Mouse (Mus musculus) lung, postnatal 36 days (tissue): Measurements from ENCODE around the gene Pfdn5.

Experiments used
- DNase-seq: peaks from one replicate; pipeline ENCODE4 v3.0.0; 2022; ENCODE audit warnings: mixed read lengths

Pfdn5 gene

DNA sequence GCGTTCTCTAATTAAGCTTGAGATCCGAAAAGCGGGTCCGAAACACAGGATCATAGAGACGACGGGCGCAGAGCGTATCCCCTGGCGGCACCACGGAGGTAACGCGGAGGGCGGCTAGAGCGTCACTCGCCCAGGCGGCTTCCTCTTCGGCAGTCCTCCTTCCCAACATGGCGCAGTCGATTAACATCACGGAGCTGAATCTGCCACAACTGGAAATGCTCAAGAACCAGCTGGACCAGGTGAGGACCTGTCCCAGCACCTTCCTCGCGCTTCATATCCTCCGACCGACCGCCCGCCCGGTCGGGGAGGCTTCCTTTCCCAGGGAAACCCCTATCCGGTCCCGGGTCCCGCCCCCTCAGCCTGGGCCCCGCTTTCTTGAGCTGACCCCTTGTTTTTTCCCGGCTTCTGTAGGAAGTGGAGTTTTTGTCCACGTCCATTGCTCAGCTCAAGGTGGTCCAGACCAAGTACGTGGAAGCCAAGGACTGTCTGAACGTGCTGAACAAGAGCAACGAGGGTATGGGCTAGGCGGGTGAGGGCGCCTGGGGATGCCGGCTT, at the start of gene Pfdn5:
TSS of gene Pfdn5 (plus strand) at position 95 of the 555 bp plus-strand sequence.
- DNase-seq = peak; percentile 91

DNA sequence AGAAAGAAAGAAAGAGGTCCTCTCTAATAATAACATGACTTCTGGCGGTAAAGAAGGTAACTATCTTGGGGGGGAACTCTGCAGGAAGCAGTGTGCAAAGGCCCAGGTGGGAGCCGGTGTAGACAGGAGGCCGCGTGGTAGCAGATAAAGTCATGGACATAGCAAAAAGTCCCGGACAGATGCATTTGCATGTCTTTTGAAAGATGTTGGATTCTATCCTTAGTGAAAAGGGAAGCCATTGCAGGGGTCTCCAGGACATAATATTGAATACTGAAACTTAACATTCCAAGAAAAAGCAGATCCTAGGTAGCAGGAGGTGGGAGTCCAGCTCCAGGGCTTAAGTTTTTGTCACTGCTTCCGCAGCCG, 47.2 kb upstream of the Pfdn5 start:
- DNase-seq = no peak

DNA sequence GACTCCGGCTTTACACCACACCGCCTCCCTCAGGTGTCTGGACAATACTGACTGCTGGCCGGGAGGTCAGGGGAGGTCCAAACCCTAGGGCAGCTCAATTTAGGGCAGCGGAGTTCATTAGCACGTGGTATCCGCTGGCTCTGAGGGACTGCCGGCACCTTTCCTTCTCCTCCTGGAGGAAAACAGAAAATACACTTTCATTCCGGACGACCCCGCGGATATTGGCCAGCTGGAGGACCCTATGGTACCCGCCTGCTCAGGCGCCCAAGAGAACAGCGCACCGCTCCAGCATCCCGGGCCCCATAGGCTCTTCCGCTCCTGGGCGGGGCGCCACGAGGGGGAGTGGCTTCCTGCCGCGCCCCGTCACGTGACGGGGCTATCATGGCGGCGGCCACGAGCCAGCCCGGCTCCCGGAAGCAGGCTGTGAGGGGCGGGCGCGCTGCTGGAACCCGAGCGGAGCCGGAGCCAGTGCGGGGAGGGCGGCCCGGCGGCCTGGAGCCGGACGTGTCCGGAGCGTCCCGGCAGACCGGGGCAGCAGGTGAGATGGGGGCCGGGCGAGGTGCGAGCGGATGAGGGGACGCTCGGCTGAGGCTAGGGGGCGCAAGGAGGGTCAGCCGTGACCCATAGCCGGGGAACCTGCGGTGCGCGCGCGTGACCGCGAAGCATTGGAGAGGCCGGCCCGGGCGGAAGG, 46.7 kb upstream of the Pfdn5 start, which contains the start of gene Mfsd5:
TSS of gene Mfsd5 (plus strand) at position 363 of the 691 bp plus-strand sequence.
- peak; percentile 89 for DNase-seq

DNA sequence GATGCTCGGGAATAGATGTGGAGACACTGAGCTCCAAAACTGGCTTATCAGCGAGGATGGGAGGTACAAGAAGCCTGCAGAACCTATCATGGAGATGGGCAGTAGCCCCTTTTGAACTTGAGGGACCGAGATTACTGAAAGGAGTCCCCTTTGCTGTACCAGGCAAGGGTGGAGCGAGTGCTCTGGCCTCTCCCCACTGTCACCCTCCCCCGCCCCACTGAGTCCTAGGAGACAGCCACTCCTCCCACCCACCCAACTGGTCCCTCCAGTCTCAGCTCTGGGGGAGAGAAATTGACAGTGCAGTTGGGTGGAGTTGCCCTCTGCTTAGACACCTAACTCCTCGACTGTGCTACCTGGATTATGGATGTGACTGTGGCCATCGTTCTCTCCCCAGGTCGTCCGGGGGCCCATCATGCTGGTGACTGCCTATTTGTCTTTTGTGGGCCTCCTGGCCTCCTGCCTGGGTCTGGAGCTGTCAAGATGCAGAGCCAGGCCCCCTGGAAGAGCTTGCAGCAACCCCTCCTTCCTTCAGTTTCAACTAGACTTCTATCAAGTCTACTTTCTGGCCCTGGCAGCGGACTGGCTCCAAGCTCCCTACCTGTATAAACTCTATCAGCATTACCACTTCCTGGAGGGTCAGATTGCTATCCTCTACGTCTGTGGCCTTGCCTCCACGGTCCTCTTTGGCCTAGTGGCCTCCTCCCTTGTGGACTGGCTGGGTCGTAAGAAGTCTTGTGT, 46.0 kb upstream of the Pfdn5 start:
- no peak for DNase-seq

DNA sequence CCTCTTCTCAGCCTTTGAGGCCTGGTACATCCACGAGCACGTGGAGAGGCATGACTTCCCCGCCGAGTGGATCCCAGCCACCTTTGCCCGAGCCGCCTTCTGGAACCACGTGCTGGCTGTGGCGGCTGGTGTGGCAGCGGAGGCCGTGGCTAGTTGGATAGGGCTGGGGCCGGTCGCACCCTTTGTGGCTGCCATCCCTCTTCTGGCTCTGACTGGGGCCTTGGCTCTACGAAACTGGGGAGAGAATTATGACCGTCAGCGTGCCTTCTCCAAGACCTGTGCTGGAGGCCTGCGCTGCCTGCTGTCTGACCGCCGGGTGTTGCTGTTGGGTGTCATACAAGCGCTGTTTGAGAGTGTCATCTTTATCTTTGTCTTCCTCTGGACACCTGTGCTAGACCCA, 45.3 kb upstream of the Pfdn5 start:
- no peak for DNase-seq

DNA sequence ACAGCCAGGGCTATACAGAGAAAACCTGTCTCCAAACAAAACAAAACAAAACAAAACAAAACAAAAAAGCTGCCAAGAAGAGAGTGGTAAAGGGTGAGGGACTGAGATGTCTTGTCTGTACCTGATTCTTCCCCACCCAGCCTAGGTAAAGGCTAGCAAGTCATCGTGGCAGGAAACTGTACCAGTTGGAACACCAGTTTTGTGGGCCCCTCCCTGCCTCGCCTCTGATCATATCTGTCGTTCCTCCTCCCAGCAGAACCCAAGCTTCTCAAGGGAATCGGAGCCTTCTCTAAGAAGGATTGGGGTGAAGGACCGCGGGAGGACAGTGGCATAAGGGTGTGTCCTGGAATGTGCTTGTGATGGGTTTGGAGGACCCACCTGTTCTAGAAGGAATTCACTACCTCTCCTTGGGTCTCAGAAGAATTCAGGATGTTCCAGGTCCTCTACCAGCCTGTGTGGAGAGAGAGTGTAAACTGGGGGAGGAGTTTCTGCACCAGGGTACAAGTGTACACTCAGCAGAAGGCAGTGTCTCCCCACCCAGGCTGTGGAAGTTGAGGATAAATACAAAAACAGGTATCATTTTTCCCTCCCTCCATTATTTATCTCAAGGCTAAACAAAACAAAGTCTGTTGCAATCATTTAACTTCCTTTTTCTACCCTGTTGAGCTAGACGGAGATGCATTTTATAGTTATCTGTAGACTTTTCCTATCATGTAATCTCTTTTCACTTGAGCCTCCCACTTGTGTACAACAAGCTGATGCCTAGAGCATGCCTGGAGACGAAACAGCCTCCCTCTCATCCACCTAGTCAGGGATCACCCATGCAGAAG, 43.2 kb upstream of the Pfdn5 start:
- no peak for DNase-seq

DNA sequence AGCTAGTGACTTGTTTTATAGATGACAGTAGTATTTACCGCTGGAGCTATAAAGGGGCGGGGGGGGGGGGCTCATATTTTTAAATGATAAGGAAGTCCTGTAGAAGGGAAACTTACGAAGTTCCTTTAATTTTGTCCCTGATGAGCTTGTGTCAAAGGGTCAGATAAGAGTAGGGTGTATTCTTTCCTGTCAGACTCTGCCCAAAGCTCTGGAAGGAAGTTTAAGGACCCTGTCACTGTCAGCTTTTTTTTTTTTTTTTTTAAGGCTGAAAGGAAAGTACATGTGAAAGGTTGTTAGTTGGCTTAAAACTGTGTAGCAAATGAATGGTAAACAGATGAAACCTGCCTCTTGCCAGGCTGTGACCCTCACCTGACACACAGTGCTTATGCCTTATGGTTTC, 42.3 kb upstream of the Pfdn5 start:
- DNase-seq = no peak

DNA sequence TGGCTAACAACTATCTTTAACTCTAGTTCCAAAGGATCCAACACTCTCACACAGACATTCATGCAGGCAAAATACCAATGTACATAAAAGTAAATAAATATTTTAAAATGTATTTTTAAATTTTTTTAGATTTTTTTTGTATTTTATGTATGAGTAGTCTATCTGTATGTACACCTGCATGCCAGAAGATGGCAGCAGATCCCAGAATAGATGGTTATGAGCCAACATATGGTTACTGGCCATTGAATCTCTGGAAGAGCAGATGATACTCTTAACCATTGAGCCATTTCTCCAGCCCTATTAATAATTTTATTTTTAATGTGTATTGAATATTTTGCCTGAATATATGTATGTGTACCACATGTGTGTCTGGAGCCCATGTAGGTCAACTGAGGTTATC, 38.5 kb upstream of the Pfdn5 start:
- peak; percentile 73 for DNase-seq

DNA sequence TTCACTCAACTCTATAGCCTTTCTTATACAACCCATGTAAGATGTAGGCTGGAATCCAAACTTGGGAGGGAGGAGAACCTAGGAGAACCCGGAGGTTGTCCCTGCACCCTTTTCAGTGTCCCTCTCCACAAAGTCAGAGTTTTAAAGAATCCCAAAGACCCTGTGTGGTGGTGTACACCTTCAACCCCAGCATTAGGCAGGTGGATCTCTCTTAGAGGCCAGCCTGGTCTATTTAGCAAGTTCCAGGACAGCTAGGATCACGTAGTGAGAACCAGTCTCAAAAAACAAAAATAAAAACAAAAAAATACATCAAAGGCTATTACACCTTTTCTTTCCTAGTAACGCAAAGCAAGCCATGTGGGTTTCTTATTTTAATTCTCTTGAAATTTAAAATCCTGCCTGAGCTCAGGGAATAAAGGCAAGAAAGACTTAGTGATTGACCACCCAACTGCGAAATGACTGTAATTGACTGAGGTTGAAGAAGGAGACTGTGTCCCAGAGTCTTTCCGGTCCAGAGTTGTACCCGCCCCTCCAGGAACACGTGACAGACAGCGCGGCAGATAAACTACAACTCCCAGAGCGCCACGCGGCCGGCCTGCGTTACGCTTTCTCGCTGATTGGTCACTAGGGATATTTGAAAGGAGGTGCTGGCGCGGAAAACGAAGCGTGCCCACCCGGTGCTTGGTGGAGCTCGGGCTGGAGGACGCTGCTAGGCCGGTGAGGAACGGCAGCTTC, 30.1 kb upstream of the Pfdn5 start, which contains the start of gene Espl1:
TSS of gene Espl1 (plus strand) at position 634 of the 735 bp plus-strand sequence.
- peak; percentile 98 for DNase-seq

DNA sequence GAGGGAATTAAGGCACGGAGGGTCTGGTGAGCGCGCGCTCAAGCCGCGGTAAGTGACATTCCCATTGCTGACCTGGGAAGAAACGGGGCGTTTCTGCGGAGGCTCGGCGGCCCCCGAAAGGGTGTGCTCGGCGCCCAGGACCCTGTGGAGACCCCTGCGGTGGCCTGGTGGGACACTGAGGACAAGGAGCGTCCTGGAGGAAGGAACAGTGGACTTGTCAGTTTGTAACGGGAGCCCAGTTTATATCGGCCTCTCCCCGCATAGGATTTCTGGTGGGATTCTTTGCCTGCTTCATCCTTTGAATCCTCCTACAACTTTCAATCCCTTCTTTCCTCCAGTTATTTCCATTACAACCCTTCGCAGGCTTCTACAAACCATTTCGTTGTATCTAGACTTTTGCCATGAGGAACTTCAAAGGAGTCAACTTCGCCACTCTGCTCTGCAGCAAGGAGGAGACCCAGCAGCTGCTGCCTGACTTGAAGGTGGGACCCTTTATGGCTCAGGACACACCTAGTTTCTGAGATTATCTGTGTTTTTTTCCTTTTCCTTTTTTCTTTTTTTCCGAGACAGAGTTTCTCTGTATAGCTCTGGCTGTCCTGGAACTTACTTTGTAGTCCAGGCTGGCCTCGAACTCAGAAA, 29.4 kb upstream of the Pfdn5 start:
- no peak for DNase-seq

DNA sequence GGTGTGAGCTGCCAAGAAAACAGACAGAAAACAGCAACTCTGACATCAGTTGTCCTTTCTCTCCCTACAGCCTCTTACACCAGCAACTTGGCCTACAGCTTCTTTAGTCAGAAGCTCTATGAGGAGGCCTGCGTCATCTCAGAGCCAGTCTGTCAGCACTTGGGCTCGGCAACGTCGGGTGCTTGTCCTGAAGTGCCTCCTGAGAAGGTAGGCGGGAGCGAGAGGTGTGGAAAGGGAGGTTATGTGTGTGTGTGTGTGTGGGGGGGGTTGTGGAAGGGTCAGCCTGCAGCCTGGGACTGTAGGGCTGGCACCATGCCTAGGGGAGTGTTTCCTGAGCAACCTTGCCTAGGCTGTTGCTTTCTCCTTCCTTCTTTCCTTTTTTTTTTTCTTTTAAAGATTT, 23.4 kb upstream of the Pfdn5 start:
- DNase-seq = peak; percentile 82

DNA sequence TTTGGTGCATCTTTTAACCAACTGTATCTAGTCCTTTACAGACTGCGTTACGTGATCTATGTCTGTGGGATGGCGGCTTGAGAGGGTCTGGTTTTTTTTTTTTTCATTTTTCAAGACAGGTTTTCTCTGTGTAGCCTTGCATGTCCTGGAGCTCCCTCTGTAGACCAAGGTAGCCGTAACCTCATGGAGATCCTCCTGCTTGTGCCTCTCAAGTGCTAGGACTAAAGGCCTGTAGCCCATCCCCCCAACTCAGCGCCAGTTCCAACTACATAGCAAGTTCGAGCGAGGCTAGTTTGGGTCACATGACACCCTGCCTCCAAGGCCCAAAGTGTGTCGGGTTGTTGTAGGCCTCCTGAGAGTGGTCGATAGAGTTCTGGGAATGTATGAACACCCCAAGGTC, 17.2 kb upstream of the Pfdn5 start:
- DNase-seq = no peak

DNA sequence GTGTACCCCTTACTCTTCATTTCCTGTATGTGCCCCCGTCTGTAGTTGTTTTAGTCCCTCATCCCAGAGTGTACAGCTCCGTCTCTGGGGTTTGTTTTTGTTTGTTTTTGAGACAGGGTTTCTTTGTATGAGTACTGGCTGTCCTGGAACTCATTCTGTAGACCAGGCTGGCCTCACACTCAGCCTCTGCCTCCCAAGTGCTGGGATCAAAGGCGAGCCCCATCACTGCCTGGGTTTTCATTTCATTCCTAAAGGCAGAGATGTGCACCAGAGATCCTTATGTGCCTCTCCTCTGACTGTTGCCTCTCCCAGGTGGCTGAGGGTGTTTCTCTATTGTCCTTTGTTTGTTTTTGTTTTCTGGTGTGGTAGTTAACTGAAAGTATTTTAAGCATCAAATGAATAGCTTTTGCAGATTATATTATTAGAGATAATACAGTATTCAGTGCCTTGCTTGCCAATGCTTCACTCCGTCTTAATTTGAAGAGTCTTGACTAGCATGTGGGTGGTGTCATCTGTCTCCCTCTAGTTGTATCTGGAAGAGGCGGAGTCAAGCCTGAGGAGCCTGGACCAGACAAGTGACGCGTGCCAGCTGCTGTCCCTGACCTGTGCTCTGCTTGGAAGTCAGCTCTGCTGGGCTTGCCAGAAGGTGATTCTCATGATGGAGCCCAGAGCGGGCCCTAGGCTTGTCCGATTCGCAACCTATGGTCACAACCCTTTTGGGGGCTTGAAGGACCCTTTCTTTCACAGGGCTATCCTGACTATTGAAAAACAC, 15.7 kb upstream of the Pfdn5 start:
- DNase-seq = peak; percentile 81

DNA sequence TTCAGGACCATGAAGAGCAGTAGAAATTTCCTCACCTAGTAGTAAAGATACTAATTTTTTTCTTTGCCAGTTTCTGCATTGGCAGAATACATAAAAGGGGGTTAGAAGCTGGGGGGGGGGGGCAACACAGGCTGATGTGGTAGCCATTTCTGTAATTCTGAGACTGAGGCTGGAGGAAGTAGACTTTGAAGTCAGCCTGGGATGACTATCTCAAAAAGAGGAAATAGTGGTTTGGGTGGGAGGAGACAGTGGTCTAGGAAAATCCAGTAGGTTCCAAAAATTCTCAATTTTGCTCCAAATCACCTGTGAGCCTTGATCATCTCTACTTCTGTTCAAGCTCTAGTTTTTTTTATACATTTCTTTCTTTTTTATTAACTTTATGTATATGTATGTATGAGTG, 14.4 kb upstream of the Pfdn5 start:
- DNase-seq = no peak

DNA sequence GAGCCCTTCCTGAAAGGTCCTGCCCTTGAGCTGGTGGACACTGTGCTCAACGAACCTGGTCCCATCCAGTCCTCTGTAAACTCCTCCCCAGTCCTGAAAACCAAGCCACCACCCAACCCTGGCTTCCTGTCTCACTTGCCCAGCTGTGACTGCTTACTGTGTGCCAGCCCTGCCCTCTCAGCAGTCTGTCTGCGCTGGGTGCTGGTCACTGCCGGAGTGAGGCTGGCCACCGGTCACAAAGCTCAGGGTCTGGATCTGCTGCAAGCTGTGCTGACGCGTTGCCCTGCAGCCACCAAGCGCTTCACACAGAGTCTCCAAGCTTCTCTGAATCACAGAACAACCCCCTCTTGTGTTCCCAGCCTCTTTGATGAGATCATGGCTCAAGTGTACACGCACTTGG, 10.6 kb upstream of the Pfdn5 start:
- peak; percentile 32 for DNase-seq

DNA sequence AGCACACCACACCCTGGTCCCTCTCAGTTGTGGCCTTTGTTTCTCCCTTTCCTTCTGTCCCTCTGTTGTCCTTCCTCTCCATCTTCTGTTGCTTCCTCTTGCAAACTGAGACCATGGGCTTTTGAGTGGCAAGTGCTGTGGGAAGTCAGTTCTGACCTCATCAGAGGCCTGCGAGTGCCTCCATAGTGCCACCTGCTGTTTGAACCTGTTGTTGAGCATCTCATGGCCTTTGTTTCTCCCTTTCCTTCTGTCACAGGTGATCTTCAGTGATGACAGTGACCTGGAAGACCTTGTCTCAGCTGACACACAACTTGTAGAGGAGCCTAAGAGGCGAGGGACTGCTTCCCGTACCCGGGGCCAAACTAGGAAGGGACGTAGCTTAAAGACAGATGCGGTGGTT, 9.7 kb upstream of the Pfdn5 start:
- peak; percentile 91 for DNase-seq

DNA sequence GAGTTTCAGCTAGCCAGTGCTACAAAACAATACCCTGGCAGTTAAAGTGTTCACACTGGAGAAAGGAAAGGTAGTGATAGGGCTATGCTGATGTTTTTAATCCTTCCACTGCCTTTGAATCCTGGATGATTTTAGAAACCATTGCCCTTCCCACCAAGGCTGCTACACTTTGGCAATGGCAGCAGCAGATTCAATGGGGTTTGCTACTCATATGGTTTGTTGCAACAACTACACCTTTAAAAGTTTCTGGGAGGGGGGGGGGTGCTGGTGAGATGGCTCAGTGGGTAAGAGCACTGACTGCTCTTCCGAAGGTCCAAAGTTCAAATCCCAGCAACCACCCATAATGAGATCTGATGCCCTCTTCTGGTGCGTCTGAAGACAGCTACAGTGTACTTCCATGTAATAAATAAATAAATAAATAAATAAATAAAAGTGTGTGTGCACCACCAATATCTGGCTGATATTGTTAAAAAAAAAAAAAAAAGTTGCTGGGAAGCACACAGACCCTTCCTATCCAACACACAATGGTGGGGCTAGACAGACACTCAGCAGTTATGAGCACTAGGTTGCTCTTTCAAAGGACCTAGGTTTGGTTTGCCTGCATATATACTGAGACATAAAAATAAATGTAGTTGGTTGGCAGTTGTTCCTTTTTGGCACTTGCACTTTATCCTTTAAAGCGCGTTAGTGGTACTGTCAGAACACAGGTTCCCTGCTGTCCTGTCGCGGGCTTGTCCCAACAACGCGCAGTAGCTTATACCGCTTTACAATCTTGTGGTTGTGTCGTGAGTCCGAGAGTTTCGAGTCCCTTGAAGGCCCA, 1.1 kb upstream of the Pfdn5 start:
- peak; percentile 36 for DNase-seq

DNA sequence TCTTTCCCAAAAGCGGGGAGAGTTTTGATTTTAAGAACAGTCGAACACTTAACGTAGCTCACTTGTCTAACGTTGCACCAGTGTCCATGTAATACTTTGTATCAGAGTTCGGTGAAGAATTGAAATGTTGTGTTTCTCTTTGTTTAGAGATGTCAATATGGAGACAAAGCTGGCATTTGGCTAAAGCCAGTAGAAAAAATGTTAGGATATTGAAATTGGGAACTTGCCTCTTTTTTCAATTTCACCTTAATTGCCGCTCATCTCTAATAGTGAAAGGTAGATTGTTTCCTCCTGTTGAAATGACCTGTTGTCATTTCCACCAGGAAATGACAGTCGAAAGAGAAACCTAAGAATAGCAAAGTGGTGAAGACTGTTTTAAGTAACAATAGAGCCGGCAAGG, 976 bp downstream of the Pfdn5 start:
- DNase-seq = no peak

DNA sequence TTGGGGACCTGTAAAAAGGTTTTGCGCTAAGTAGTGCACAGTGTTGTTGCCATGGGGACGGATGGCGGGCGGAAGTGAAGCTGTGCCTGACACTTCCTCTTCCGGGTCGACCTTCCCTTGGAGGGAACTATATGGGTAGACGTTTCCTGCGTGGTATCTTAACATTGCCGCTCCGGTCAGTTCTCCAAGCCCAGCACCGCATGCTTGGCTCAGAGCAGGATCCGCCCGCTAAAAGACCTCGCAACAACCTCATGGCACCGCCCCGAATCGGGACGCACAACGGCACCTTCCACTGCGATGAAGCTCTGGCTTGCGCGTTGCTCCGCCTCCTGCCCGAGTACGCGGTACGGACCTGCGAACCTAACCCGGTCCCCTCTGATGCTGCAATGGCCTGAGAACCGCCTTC, 5.7 kb downstream of the Pfdn5 start, which contains the start of gene Myg1:
TSS of gene Myg1 (plus strand) at position 100 of the 406 bp plus-strand sequence.
- peak; percentile 90 for DNase-seq

DNA sequence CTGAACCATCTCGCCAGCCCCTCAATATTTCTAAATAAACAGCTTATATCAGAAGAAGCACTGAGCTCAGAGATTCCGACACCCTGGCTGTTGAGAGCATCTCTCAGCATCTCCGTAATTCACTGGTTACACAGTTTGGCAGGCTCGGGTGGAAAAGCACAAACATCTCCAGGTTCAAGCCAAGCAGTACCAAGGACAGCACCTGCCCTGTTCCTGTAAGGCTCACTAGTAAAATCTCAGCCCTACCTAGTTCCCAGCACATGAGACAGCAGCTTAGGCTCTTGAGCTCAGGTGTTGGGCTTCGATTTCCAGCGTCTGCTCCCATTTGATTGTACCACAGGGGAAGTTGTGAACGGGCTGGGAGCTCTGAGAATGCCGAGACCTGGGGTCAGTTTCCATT, 9.3 kb downstream of the Pfdn5 start:
- DNase-seq = no peak
